Mouse (Mus musculus) lung, adult 2 months (tissue): ENCODE measurements at regions not wholly inside any gene's neighbourhood (a gene's known extent, or its start where the extent isn't known, plus 50 kb on each side); places are given as distances from the start of the nearest gene placed in this dataset.

Source experiments
- CTCF ChIP-seq: fragments of 200-500 bp; IDR thresholded peaks from 2 replicates; pipeline ENCODE4 v1.5.1; 2011; ENCODE audit warnings: mild to moderate bottlenecking, low read length, control low read depth; ENCODE audit not compliant: insufficient read depth
- POLR2A ChIP-seq: fragments of 200-500 bp; IDR thresholded peaks from 2 replicates; pipeline ENCODE4 v1.6.1; 2011; ENCODE audit warnings: low read depth, mild to moderate bottlenecking, control low read depth, low read length, borderline replicate concordance; ENCODE audit errors: extremely low read depth

DNA sequence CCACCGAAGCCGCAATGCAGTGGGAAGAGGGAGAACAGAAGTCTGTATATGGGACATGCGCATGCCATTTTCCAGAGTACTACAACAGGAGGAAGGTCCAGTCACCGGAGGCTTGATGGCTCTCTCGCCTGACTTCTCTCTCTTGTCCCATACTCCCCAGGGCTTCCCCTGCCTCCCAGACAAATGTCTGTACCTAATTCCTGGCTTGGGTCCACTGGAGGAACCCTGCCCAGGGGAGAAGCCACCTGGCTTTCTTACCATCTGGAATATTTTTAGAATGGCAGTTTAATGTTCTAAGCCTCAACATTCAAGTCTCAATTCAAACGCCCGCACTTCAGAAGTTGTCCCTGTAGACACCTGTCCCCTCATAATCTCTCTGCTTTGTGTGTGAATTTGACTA lies 249.3 kb upstream of the Prok2 start:
- TF ChIP-seq POLR2A: no peak
- no peak for TF ChIP-seq CTCF
